Mouse (Mus musculus): ENCODE data around the gene Aspg.

DNA sequence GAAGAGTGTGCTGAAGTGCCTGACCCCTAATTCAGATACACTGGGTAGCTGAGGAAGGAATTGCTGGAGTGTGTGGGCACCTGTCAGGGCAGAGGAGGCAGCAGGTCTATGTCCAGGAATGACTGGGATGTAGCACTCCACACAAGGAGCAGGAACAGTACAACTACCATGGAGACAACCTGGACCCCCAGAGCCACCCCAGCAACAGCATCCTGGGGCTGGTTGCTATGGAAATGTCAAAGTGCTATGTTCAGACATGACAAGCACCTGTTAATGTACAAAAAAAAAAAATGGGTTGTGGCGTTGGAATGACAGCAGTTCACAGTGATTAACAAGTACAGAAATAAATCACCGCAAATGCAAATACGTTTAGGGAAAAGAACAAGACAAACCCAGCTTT lies 20.2 kb upstream of the Aspg start:
- TF ChIP-seq GATA2 (IDR thresholded peaks at IDR 0.05; ENCODE audit: borderline replicate concordance, low read depth, low read length) (no peak), CTCF (IDR thresholded peaks at IDR 0.05; ENCODE audit: low read depth, low read length) (no peak)
